Mouse (Mus musculus) layer of hippocampus, postnatal 10 days (tissue): ENCODE measurements around the gene Hydin. TPM values are rescaled to one million over a fixed set of nuclear protein-coding genes. Genes with fewer than 3 reads are reported as not detected.
"Not testable (repeated sequence)": the region's sequence is repeated elsewhere in the genome, so short reads cannot be mapped to it uniquely, and the experiment has no call there.

ENCODE experiments used
- DNase-seq, 2 experiments: peaks; one replicate each; pipeline ENCODE4 v3.0.0; 2021; ENCODE audit warnings: low spot score in 2 of 2
- total RNA-seq, 2 experiments: library from RNA; stranded (reverse); gene quantifications; 2 replicates each; pipeline ENCODE4 v1.2.3; 2021

Gene Hydin
- total RNA-seq, 2 experiments from 2014 or later, result 1.0 to 1.4 TPM

- no peak for DNase-seq
Measured at GRCm38 (mm10) chr8:110519790-110520189, 253.0 kb downstream of the Hydin start.

DNA sequence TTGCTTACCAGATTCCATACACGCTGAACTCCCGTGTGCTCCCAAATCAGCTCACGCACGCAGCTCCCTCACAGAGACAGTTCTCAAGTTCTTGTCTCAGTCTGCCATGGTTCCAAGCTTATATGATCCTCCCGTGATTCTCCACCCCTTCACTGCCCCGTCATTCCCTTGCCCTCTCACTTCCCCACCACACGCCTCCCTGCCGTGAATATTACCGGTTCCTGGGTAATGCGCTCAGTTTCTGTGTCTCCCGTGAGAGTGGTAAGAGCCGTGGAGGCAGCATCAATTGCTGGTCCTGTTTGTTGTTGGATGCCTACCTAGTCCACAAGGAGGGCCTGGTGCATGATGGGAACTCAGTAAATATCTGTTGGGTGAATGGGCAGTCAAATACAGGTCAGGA is 255.1 kb downstream of the Hydin start:
- no peak for DNase-seq

DNA sequence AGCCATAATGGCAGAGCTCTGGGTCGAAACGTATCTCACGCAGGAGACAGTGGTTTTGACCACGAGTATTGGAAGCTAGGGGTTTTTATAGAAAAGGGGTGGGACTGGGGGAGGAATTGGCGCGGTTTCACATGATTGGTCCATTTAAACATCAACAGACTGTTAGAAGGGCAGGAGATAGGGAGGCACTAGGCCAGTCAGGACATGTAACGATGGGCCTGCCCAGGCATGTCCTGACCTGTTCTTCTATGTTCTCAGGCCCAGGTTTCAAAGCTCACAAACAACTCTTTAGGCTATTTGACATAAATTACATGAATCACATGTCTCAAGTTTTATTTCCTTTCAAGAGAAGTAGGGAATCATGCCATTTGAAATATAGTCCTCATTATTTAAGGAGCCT is 255.7 kb downstream of the Hydin start:
- DNase-seq, result not testable (repeated sequence)

- no peak for DNase-seq
Measured at GRCm38 (mm10) chr8:110522985-110523384, 256.2 kb downstream of the Hydin start.

DNA sequence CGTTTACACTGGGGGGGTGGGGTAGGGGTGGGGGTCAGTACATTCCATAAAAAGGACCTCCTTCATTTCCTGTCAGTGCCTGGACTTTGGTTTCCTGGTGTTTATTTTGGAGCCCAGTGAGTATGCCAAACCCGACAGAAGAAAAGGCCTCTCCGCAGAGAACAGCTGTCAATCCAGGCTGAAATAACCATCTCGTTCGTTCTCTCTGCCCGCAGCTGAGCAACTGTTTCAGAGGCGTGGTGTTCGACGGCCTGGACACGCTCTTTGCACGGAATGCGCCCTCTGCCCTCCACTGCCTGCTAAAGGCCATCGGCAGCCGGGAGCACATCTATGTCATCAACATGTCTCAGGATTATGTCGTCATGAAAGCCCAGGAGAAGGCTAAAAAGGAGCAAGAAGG is 258.5 kb downstream of the Hydin start:
- no peak for DNase-seq

DNA sequence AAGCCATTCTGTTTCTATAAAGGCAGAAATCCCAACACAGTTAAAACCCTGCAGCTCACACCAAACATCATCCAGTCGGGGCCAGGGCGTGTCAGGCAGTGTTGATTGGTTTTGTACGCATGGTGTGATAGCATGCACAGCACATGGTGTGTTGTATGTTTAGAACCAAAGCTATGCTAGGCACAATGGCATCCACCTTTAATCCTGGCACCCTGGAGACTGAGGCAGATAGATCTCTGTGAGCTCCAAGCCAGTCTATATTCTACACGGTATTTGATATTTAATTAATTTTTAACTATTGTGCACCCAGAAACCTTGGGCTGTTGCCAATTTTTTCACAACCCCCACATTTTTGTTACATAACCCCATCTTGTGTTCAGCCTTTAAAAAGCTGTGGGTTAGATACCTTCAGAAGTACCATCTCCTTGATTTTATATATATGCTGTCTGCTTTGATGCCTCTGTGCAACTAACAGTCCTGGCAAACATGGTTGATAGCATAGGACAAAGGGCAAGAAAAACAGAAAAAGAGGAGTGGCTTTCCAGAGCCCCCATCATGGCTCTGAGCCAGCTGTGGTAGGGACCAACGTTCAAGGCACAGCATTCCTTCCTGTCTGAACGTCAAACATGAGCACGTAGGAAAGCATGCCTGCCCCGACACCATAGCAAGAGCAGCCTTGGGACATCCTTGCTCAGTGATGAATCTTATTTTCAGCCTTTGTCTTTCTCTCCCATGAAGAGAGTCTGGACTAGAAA is 263.4 kb downstream of the Hydin start:
- DNase-seq, result no peak

- no peak for DNase-seq
Measured at GRCm38 (mm10) chr8:110533781-110534180, 267.0 kb downstream of the Hydin start.

DNA sequence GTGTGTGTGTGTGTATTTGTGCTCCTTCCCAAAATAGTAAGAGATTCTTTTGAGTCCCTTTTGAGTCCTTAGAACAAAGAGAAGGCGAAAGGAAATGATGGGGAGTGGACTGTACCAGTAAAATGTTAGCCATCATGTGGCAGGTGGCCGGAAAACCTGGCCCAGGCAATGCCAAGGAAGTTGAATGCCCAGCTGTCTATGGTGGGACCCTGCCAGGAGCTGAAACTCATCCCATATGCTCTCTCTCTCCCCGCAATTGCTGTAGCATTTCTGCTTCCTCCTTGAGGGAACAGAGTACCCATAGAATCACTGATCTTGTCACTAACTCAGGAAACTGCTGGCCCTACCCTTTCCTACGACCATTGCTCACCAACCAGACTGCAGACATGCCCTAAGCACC is 271.1 kb downstream of the Hydin start:
- DNase-seq, result peak; percentile 41 to 49

- no peak for DNase-seq
Measured at GRCm38 (mm10) chr8:110550343-110550742, 283.6 kb downstream of the Hydin start.

DNA sequence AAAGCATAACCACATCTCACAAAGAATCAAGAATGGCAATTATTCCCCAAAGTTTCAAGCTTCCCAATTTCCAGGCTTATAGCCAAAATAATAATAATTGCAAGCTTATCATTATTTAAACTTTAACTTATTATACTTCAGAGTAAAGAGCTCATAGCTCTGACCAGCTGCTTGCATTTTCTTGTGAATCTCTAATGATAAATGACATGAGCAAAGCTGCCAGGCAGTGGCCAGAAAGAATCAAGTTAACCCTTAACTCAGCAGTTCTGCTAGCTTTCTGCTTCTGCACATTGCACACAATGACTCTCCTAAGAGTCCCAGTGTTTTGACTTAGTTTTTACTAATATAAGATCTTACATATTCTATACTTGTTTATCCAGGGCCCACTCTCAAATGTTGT is 285.3 kb downstream of the Hydin start:
- not testable (repeated sequence) for DNase-seq

DNA sequence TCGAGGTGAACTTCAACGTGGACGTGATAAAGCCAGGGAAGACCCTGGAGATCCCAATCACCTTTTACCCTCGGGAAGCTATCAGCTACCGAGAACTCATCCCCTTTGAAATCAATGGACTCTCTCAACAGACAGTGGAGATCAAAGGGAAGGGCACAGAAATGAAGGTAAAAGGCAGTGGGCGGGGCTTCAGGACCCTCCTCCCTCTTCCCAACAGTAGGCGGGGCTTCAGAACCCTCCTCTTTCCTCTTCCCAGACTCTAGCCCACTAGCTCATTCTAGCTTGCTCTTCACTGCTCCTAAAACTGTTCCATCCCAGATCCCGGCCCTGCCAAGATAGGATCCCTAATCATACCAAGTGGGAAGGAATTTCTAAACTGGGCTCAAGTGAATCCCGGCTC is 325.9 kb downstream of the Hydin start:
- no peak for DNase-seq

GRCm38 (mm10) chr8:110594164-110594563 is 327.4 kb downstream of the Hydin start:
- no peak for DNase-seq

DNA sequence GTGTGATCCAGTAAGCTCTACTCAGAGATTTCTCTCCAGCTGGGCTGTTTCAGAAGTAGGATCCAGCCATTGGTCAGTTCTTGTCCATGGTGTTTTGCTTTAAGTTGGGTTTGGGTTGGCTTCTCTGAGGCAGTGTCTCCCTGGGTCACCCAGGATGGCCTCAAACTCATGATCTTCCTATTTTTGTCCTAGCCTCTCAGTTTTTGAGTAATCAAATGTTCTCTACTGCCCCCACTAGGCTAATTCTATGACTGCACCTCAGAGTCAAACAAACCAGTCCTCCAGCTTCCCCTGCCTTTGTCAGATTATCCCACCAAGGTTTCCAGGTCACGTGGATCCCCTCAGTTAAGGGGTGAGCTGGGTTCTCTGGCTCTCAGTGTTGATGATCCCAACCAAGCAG is 337.8 kb downstream of the Hydin start:
- DNase-seq, result peak; percentile 60 to 69

- no peak for DNase-seq
Measured at GRCm38 (mm10) chr8:110605401-110606015, 338.7 kb downstream of the Hydin start.

- no peak for DNase-seq
Measured at GRCm38 (mm10) chr8:110615730-110616129, 349.0 kb downstream of the Hydin start.

DNA sequence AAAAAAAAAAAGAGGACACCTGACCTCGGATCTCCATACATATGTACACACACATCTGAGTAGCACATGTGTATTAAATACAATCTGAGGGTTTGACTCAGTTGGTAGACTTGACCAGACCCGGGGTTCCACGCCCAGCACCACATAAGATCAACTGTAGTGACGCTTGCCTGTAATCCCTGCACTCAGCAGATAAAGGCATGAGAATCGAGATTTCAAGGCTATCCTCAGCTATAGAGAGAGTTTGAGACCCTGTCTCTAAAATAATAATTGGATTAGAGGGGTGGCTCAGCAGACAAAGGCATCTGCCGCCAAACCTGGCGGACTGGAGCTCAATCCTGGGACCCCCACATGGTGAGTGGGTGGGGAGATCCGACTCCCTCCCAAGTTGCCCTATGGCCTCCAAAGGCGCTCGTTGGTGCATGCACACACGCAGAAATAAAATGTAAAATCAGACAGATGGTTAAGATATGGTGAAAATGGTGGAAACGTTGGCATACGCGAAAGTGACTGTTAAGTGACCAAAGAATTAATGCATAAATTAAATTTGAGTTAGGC is 351.1 kb downstream of the Hydin start:
- DNase-seq, result no peak

DNA sequence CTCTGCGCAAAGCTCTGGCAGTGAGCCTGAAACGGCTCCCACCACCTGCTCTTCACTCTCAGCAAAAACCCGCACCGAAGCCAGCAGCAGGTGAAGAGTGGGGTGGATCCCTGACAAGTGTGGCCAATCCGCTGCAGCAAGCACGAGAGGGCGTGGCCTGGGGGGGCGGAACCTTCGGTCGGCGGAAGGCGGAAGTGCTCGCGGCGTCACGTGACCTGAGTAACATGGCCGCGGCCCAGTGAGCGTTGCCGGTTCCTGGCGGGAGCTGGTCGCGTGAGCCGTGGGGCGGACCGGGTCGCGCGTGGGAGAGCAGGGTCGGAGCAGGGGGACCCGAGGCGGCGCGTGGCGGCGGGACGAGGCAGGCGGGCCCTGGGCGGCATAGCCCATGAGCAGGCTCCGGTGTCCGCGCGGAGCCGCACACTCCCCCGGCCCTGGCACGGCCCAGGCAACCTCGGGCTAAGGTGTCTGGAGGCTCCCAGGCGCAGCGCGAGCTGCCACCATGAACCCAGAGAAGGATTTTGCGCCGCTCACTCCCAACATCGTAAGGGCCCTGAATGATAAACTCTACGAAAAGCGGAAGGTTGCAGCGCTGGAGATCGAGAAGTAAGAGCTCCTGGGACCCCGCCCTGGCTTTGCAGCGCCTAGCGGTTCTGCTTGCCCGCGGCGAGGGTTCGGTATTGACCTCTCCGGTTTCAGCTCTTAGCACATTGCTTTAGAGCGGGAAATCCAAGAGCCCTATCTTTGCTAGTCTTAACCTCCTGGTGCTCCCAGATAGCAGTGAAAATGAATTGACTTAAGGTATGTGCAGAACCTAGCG is 351.8 kb downstream of the Hydin start, which contains the start of gene Vac14:
TSS of gene Vac14 (plus strand) at position 195 of the 817 bp plus-strand sequence.
- DNase-seq, result peak; percentile 96 to 98

- DNase-seq, result no peak
Measured at GRCm38 (mm10) chr8:110619208-110619574, 352.4 kb downstream of the Hydin start.

- no peak for DNase-seq
Measured at GRCm38 (mm10) chr8:110619919-110620318, 353.1 kb downstream of the Hydin start.

GRCm38 (mm10) chr8:110626431-110626830 is 359.7 kb downstream of the Hydin start:
- DNase-seq, result no peak

DNA sequence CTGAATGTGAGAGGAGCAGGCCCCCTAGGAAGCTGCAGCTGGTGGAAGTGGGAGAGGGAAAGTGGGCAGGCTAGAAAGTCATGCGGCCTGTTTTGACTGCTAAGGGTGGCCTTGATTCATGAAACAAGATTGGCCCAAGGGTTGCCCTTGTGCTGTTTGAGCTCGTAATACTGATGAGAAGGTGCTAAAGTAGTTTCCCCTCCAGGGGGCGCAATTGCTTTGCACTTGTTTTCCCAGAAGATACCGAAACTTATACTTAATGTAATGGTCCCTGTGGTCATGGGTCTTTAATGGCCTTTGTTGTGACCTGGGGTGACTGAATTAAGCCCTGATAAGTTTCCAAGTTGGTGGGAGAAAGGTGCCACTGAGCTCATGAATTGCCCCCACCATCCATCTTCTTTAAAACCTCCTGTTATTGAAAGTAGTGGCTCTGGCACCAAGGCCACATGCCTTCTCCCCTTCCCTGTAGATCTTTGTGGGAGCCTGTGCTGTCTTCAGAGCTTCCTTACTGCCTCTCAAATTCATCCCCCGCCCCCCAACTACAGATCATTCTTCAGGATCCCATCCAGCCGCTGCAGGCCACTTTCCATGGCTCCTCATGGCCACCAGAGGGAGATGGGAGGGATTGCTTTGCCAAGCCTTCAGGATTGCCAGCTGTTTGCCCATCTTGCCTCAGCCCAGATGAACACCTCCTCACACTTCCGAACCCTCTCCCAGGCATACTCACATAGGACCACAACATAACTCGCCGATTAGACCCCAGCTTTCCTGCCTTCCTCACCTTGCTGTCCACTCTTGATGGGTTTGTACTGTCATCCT is 362.7 kb downstream of the Hydin start:
- peak; percentile 72 to 77 for DNase-seq
